Mouse (Mus musculus) layer of hippocampus, postnatal 36 days (tissue): ENCODE measurements around the gene Tent4b. TPM values are rescaled to one million over a fixed set of nuclear protein-coding genes. Genes with fewer than 3 reads are reported as not detected.

ENCODE experiments used
- DNase-seq, 2 experiments: peaks; one replicate each; pipeline ENCODE4 v3.0.0; 2022
- total RNA-seq, 2 experiments: library from RNA; stranded (reverse); gene quantifications; 2 replicates each; pipeline ENCODE4 v1.2.3; 2021

Gene Tent4b
- total RNA-seq, 2 experiments from 2014 or later: 38.4 to 40.2 TPM

GRCm38 (mm10) chr8:88279670-88280069 lies 80.7 kb downstream of the Tent4b start:
- DNase-seq: no peak

GRCm38 (mm10) chr8:88280904-88281303 lies 81.9 kb downstream of the Tent4b start:
- no peak for DNase-seq

- DNase-seq: no peak
Measured at GRCm38 (mm10) chr8:88282684-88283083, 83.7 kb downstream of the Tent4b start.

GRCm38 (mm10) chr8:88283243-88284115 lies 84.5 kb downstream of the Tent4b start:
- DNase-seq: no peak

GRCm38 (mm10) chr8:88284738-88285137 lies 85.7 kb downstream of the Tent4b start:
- no peak for DNase-seq

GRCm38 (mm10) chr8:88285469-88286356 lies 86.7 kb downstream of the Tent4b start:
- no peak for DNase-seq

- DNase-seq: no peak
Measured at GRCm38 (mm10) chr8:88286421-88286960, 87.5 kb downstream of the Tent4b start.

GRCm38 (mm10) chr8:88288622-88289242 lies 89.7 kb downstream of the Tent4b start:
- DNase-seq: no peak

GRCm38 (mm10) chr8:88289901-88290300 lies 90.9 kb downstream of the Tent4b start:
- no peak for DNase-seq

- no peak for DNase-seq
Measured at GRCm38 (mm10) chr8:88290326-88291304, 91.6 kb downstream of the Tent4b start.

GRCm38 (mm10) chr8:88291305-88291690 lies 92.3 kb downstream of the Tent4b start:
- DNase-seq: no peak

- DNase-seq: no peak
Measured at GRCm38 (mm10) chr8:88292926-88293325, 93.9 kb downstream of the Tent4b start.

- no peak for DNase-seq
Measured at GRCm38 (mm10) chr8:88293590-88294356, 94.8 kb downstream of the Tent4b start.

GRCm38 (mm10) chr8:88294977-88295376 lies 96.0 kb downstream of the Tent4b start:
- no peak for DNase-seq

GRCm38 (mm10) chr8:88297976-88298732 lies 99.1 kb downstream of the Tent4b start:
- DNase-seq: no peak

- DNase-seq: no peak
Measured at GRCm38 (mm10) chr8:88298733-88299103, 99.7 kb downstream of the Tent4b start.

GRCm38 (mm10) chr8:88299907-88300603 lies 101.0 kb downstream of the Tent4b start:
- no peak for DNase-seq

GRCm38 (mm10) chr8:88301589-88302437 lies 102.8 kb downstream of the Tent4b start:
- DNase-seq: no peak
